Mouse (Mus musculus): ENCODE measurements at regions not wholly inside any gene's neighbourhood (a gene's known extent, or its start where the extent isn't known, plus 50 kb on each side); places are given as distances from the start of the nearest gene placed in this dataset.

GRCm38 (mm10) chr5:77483053-77483717, 75.3 kb upstream of the Igfbp7 start:
- TF ChIP-seq CTCF (IDR thresholded peaks at IDR 0.05; ENCODE audit: insufficient read depth, low read length), result no peak
- TF ChIP-seq POLR2A (IDR thresholded peaks at IDR 0.05; ENCODE audit: borderline replicate concordance, extremely low read depth, low read depth, low read length), result no peak

Measured in lung, adult 2 months (tissue).